Mouse (Mus musculus) megakaryocyte, adult 5-6 weeks (primary cell): ENCODE measurements around the gene Kdm5c. TPM values are rescaled to one million over a fixed set of nuclear protein-coding genes. Genes with fewer than 3 reads are reported as not detected.
"Not testable (repeated sequence)": the region's sequence is repeated elsewhere in the genome, so short reads cannot be mapped to it uniquely, and the experiment has no call there.

Experiments
- ATAC-seq: 2 replicates; pipeline ENCODE4 v1.8.0; 2016; ENCODE audit warnings: mild to moderate bottlenecking, inconsistent platforms; ENCODE audit not compliant: poor library complexity, severe bottlenecking
- total RNA-seq, 2 experiments: library from RNA; stranded (forward) in 1 of 2; stranded (reverse) in 1 of 2; fragments of 153-499, 151-499 nt in 1 of 2; fragments of 221-1000, 200-1000 nt in 1 of 2; gene quantifications; 2 replicates each; pipeline versions ENCODE4 v1.2.3 to v1.2.4; 2015 to 2017

The Kdm5c gene
- total RNA-seq, 2 experiments from 2014 or later: 21.1 to 31.0 TPM

- ATAC-seq: no peak
Measured at GRCm38 (mm10) chrX:152284746-152285145, 51.9 kb downstream of the Kdm5c start.

GRCm38 (mm10) chrX:152287026-152287425 is 54.2 kb downstream of the Kdm5c start:
- not testable (repeated sequence) for ATAC-seq

GRCm38 (mm10) chrX:152306224-152306623 is 73.4 kb downstream of the Kdm5c start:
- no peak for ATAC-seq

GRCm38 (mm10) chrX:152307371-152307770 is 74.6 kb downstream of the Kdm5c start:
- ATAC-seq: no peak

- peak; percentile 67 for ATAC-seq
Measured at GRCm38 (mm10) chrX:152307942-152308341, 75.1 kb downstream of the Kdm5c start.

GRCm38 (mm10) chrX:152320535-152320934 is 87.7 kb downstream of the Kdm5c start:
- ATAC-seq: no peak

- ATAC-seq: peak; percentile 60
Measured at GRCm38 (mm10) chrX:152322776-152323175, 90.0 kb downstream of the Kdm5c start.

- ATAC-seq: no peak
Measured at GRCm38 (mm10) chrX:152323584-152323983, 90.8 kb downstream of the Kdm5c start.

Other genes with a start within 250 kb of the Kdm5c start
- 106 and 108 TPM in 2 replicates for gene Hsd17b10, start 231.2 kb upstream of the Kdm5c start, total RNA-seq (2015)
- gene Hsd17b10, start 231.2 kb upstream of the Kdm5c start, total RNA-seq (2017): 71.6 and 78.5 TPM in 2 replicates
- 0.21 and 3.3 TPM in 2 replicates for gene Ribc1, start 216.7 kb upstream of the Kdm5c start, total RNA-seq (2015)
- gene Ribc1, start 216.7 kb upstream of the Kdm5c start, total RNA-seq (2017): 1.7 and 2.3 TPM in 2 replicates
- gene Smc1a, start 216.6 kb upstream of the Kdm5c start, total RNA-seq (2015): 82.3 and 93.0 TPM in 2 replicates
- 237 and 247 TPM in 2 replicates for gene Smc1a, start 216.6 kb upstream of the Kdm5c start, total RNA-seq (2017)
- 9.0 and 10.5 TPM in 2 replicates for gene Iqsec2, start 88.8 kb upstream of the Kdm5c start, total RNA-seq (2015)
- gene Iqsec2, start 88.8 kb upstream of the Kdm5c start, total RNA-seq (2017): 5.1 and 8.7 TPM in 2 replicates
- gene Kantr, start 94.5 kb downstream of the Kdm5c start, total RNA-seq (2015): 18.1 and 20.6 TPM in 2 replicates
- 3.4 and 7.9 TPM in 2 replicates for gene Kantr, start 94.5 kb downstream of the Kdm5c start, total RNA-seq (2017)
- 4.3 and 9.1 TPM in 2 replicates for gene Tspyl2, start 109.4 kb downstream of the Kdm5c start, total RNA-seq (2015)
- 9.7 and 23.0 TPM in 2 replicates for gene Tspyl2, start 109.4 kb downstream of the Kdm5c start, total RNA-seq (2017)
- not detected in 2 replicates for gene Gpr173, start 135.7 kb downstream of the Kdm5c start, total RNA-seq (2015)
- not detected in 2 replicates for gene Gpr173, start 135.7 kb downstream of the Kdm5c start, total RNA-seq (2017)